Mouse (Mus musculus): Measurements from ENCODE around the gene Prkca. TPM values are rescaled to one million over a fixed set of nuclear protein-coding genes. Genes with fewer than 3 reads are reported as not detected.

Gene Prkca
- polyA plus RNA-seq, 1 experiment from 2014 or later, result 10.1 TPM

DNA sequence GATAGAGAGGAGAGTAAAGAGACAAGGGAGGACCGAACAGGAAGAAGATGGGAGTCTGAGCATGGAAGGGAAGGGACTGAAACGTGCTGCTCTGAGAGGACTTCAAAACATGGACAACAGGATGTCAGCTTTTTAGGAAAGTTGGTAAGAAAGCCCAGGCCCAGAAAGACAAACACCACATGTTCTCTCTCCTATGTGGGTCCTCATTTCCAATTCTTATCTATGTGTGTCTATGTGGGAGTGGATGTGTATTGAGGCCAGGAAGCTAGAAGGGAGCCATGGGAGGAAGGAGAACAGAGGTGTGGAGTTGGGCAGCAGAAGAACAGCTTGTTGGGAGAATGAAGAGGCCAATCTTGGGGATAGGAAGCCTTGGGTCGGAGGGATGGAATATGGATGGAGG is 154.4 kb downstream of the Prkca start:
- H3K4me3 ChIP-seq (replicated peaks), result no peak overlapping the region
- no peaks in the 10 kb centered on the region for H3K9me3 ChIP-seq
- ATAC-seq (ENCODE audit: insufficient read depth, low FRiP score, low read depth), result no peak
- H3K4me2 ChIP-seq, result no peak overlapping the region
- no peaks in the 10 kb centered on the region for H3K27me3 ChIP-seq (replicated peaks)
- H3K36me3 ChIP-seq, result no peaks in the 10 kb centered on the region
- H3K9ac ChIP-seq, result no peak overlapping the region
- WGBS, result 83% methylated on average over 3 of the region's 3 CpGs
- H3K27ac ChIP-seq, result no peak overlapping the region
- H3K4me1 ChIP-seq, result no peaks in the 10 kb centered on the region

DNA sequence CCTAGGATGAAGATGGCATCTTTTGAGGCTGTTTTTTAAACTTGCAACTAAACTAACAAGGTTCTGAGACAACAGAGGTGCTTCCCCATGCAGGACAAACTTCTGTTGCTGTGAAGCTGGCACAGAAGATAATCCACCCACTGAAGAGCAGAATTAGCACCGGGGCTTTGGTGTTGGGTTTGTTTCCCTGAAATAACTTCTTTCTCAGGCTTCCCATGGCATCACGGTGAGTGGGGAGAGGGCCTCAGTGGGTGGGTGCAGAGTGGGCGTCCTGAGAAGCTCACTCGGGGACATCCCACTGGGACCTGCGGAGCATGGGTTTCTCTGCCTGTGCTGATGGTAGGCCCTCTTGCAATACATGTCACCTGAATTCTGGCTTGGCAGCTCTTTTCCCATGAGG is 161.3 kb downstream of the Prkca start:
- Histone ChIP-seq H3K9me3 (no peaks in the 10 kb centered on the region), H3K27me3 (replicated peaks) (no peaks in the 10 kb centered on the region), H3K4me3 (replicated peaks) (no peak overlapping the region), H3K4me1 (no peaks in the 10 kb centered on the region), H3K4me2 (no peak overlapping the region), H3K27ac (no peak overlapping the region), H3K36me3 (no peaks in the 10 kb centered on the region), H3K9ac (no peak overlapping the region)
- WGBS, result 86% methylated on average over 5 of the region's 5 CpGs
- no peak for ATAC-seq (ENCODE audit: insufficient read depth, low FRiP score, low read depth)

DNA sequence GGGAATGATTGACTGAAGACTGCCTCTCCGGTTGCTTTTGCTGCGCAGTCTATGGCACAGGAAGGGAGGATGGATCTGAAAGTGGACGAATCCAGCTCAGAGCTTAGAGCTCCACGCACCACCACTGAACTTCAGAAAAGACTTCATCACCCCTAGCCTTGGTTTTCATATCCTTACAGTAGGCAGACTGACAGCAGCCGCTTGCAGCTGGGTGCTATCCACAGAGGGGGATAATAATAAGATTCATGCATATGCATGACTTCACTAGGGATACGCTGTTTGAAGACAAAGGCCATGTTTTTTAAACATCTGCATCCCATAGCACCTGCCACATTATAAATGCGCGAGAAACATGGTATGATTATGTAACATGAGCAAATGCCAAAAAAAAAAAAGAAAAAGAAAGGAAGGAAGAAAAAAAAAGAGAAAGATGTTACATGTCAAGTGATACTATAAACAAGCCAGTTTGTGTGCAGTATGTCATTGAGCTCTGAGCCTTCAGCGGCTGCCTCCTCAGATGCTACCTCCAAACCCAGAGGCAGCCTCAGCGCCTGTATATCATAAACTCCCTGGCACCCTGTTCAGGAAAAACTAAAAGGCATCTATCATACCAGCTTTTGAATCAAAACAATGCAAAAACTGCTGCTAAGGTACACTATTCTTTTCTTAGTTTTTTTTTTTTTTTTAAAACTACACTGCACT is 162.6 kb downstream of the Prkca start:
- H3K9ac ChIP-seq, result no peak overlapping the region
- ATAC-seq (ENCODE audit: insufficient read depth, low FRiP score, low read depth), result no peak
- H3K4me2 ChIP-seq, result no peak overlapping the region
- no peaks in the 10 kb centered on the region for H3K36me3 ChIP-seq
- no peak overlapping the region for H3K27ac ChIP-seq
- WGBS, result 72% methylated on average over 10 of the region's 10 CpGs
- no peaks in the 10 kb centered on the region for H3K27me3 ChIP-seq (replicated peaks)
- no peak overlapping the region for H3K4me3 ChIP-seq (replicated peaks)
- H3K9me3 ChIP-seq, result no peaks in the 10 kb centered on the region
- no peaks in the 10 kb centered on the region for H3K4me1 ChIP-seq

DNA sequence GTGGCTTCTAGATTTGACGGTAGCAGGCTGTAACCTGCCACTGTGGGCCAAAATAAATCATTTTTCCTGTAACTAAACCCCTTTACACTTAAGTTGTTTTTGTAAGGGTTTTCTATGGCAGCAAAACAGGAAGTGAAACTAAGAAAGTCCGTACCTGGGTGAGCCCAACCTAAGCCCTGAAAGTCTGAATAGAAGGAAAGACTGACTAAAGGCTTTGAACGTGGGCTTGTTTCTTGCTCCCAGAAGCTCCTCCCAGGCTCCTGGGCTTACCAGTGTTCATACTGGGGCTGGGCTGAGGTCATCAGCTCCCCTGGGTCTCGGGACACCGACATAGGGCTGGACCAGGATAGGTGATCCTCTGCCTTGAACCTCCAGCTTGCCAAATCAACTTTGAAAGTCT is 164.9 kb downstream of the Prkca start:
- ATAC-seq (ENCODE audit: insufficient read depth, low FRiP score, low read depth), result no peak
- Histone ChIP-seq H3K36me3 (no peaks in the 10 kb centered on the region), H3K9me3 (no peaks in the 10 kb centered on the region), H3K4me1 (no peaks in the 10 kb centered on the region), H3K27me3 (replicated peaks) (no peaks in the 10 kb centered on the region), H3K9ac (no peak overlapping the region), H3K27ac (no peak overlapping the region), H3K4me3 (replicated peaks) (no peak overlapping the region), H3K4me2 (no peak overlapping the region)
- 70% methylated on average over 5 of the region's 5 CpGs for WGBS

DNA sequence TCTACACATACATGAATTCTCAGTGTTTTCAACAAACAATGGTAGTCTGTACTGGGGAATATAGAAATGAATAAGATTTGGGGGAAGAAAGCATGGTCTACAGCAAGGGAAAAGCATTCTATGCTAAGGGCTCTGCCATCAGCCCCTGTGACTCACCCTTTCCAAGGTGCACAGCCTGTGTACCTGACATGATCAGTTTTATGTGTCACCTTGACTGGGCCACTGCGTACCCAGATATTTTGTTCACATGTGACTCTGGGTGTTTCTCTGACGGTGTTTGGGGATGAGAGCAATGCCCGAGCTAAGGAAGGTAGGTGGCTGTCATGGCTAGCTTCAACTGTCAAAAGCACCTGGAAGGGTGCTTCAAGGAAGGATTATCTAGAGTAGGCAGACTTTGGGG is 165.5 kb downstream of the Prkca start:
- 88% methylated on average over 3 of the region's 3 CpGs for WGBS
- Histone ChIP-seq H3K9me3 (no peaks in the 10 kb centered on the region), H3K4me2 (no peak overlapping the region), H3K27me3 (replicated peaks) (no peaks in the 10 kb centered on the region), H3K4me3 (replicated peaks) (no peak overlapping the region), H3K9ac (no peak overlapping the region), H3K4me1 (no peaks in the 10 kb centered on the region), H3K27ac (no peak overlapping the region), H3K36me3 (no peaks in the 10 kb centered on the region)
- no peak for ATAC-seq (ENCODE audit: insufficient read depth, low FRiP score, low read depth)

DNA sequence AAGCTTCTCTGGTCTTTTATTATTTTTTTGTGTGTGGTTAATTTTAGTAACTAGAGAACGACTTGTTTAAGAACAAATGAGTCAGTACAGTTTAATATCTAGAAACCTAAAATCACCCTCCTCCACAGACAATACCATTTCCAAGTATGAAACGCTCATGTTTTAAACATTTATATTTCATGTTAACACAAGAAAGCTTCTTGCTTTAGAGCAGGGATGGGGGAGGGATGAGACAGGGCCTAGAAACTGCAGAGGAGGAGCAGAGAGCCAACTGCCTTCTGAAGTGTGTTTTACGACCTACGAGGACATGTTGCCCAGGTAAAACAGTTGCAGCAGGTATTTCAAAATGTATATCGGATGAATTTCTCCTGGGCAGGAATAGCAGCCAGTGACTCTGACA is 167.0 kb downstream of the Prkca start:
- no peak for ATAC-seq (ENCODE audit: insufficient read depth, low FRiP score, low read depth)
- H3K4me1 ChIP-seq, result no peaks in the 10 kb centered on the region
- H3K4me3 ChIP-seq (replicated peaks), result no peak overlapping the region
- no peak overlapping the region for H3K9ac ChIP-seq
- H3K36me3 ChIP-seq, result no peaks in the 10 kb centered on the region
- no peak overlapping the region for H3K4me2 ChIP-seq
- 60% methylated on average over 5 of the region's 5 CpGs for WGBS
- H3K27me3 ChIP-seq (replicated peaks), result no peaks in the 10 kb centered on the region
- H3K9me3 ChIP-seq, result no peaks in the 10 kb centered on the region
- no peak overlapping the region for H3K27ac ChIP-seq

DNA sequence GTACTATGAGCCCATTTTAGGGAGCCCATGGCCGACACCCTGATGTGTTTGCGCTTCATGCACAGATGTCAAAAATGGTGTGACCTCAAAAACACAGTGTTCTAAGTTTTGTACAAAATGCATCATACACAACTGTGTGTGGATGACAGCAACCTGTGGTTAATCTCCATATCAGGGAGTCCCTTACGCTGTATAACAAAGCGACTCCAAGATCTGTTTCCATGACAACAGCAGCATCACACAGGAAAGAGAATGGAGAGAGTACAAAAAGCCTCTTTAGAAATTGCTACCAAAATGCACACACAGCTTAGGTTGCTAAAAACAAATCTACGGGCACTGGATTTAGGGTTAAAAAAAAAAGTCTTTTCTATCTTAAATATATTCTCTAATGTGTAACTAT is 171.8 kb downstream of the Prkca start:
- no peaks in the 10 kb centered on the region for H3K9me3 ChIP-seq
- ATAC-seq (ENCODE audit: insufficient read depth, low FRiP score, low read depth), result no peak
- H3K27ac ChIP-seq, result no peak overlapping the region
- no peak overlapping the region for H3K4me3 ChIP-seq (replicated peaks)
- H3K36me3 ChIP-seq, result no peaks in the 10 kb centered on the region
- 91% methylated on average over 5 of the region's 5 CpGs for WGBS
- no peaks in the 10 kb centered on the region for H3K4me1 ChIP-seq
- H3K27me3 ChIP-seq (replicated peaks), result no peaks in the 10 kb centered on the region
- H3K4me2 ChIP-seq, result no peak overlapping the region
- no peak overlapping the region for H3K9ac ChIP-seq

DNA sequence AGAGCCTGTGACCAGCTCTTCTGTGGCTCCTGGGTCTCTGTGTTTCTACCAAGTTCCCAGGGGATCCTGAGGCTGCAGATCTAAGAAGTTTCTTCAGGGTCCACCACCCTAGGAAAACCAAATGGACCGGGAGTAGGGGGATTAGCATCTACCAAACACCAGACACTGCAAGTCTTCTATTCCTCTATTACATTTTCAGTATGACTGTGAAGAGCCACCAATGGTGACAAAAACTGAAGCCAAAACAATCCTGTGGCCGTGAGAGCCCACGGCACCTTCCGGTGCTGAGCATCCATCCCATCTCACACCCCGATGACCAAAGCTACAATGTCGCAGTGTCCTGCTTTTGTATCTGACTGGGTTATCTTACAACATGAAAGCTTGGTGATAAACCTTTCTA is 172.5 kb downstream of the Prkca start:
- Histone ChIP-seq H3K36me3 (no peaks in the 10 kb centered on the region), H3K27me3 (replicated peaks) (no peaks in the 10 kb centered on the region), H3K9ac (no peak overlapping the region), H3K27ac (no peak overlapping the region), H3K4me3 (replicated peaks) (no peak overlapping the region), H3K9me3 (no peaks in the 10 kb centered on the region), H3K4me1 (no peaks in the 10 kb centered on the region), H3K4me2 (no peak overlapping the region)
- 91% methylated on average over 6 of the region's 6 CpGs for WGBS
- ATAC-seq (ENCODE audit: insufficient read depth, low FRiP score, low read depth), result no peak

DNA sequence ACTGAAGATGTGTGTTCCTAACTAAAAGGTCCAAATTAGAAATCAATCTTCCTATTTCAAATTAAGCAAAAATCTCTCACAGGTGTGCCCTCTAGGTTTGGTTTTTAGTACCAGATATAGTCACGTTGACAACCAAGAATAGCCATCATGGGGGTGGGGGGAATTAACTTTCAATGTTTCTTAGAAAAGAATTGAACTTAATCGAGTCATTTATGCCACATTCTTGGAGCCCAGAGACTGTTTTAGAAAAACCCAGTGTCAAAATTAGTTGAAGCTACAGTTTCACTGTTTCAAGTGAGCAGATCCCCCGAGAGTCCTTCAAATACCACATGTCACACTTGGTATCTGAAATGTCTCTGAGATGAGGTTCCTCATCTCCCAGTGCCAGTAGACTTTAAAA is 173.6 kb downstream of the Prkca start:
- Histone ChIP-seq H3K4me3 (replicated peaks) (no peak overlapping the region), H3K4me1 (no peaks in the 10 kb centered on the region), H3K27me3 (replicated peaks) (no peaks in the 10 kb centered on the region), H3K9ac (no peak overlapping the region), H3K27ac (no peak overlapping the region), H3K36me3 (no peaks in the 10 kb centered on the region), H3K9me3 (no peaks in the 10 kb centered on the region), H3K4me2 (no peak overlapping the region)
- ATAC-seq (ENCODE audit: insufficient read depth, low FRiP score, low read depth), result no peak
- 69% methylated on average over 3 of the region's 3 CpGs for WGBS

DNA sequence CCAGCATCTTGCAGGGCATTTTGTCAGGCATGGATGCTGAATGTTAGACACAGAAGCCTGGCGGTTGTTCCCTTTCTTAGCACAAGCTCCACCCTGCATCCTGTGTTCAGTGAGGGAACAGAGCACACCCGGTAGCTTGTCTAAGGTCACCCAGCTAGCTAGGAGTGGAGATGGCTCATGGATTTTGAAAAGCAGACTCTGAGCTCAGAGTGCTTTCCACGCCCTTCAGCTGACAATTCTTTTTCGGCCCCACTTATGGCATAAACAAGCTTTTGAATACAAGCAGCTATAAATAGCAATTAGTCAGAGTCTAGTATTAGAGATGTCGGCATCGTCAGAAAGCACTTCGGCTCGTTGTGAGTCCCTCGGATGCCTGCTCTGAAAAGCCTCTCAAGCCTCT is 178.0 kb downstream of the Prkca start:
- Histone ChIP-seq H3K9me3 (no peaks in the 10 kb centered on the region), H3K4me3 (replicated peaks) (no peak overlapping the region), H3K36me3 (no peaks in the 10 kb centered on the region), H3K27me3 (replicated peaks) (no peaks in the 10 kb centered on the region), H3K27ac (no peak overlapping the region), H3K9ac (no peak overlapping the region), H3K4me2 (no peak overlapping the region), H3K4me1 (no peaks in the 10 kb centered on the region)
- WGBS, result 52% methylated on average over 9 of the region's 9 CpGs
- no peak for ATAC-seq (ENCODE audit: insufficient read depth, low FRiP score, low read depth)

DNA sequence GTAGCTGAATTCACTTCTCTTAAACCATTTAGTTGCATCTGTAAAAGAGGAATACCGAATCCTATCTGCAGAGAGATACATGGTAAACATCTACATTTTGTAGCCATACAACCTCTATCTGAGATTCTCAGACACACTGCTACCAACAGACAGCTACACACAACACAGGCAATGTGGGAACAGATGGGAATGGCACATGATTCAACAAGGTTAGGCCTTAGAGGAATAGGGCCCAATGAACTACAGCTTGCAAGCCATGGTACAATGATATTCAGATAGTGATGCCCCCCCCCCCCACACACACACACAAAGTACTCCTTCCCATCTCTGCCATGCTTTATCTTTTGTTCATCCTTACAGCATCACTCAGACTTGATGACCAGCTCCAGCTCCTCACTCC is 181.1 kb downstream of the Prkca start:
- Histone ChIP-seq H3K27ac (no peak overlapping the region), H3K4me2 (no peak overlapping the region), H3K27me3 (replicated peaks) (no peaks in the 10 kb centered on the region), H3K4me3 (replicated peaks) (no peak overlapping the region), H3K4me1 (no peaks in the 10 kb centered on the region), H3K9me3 (no peaks in the 10 kb centered on the region), H3K9ac (no peak overlapping the region), H3K36me3 (no peaks in the 10 kb centered on the region)
- no peak for ATAC-seq (ENCODE audit: insufficient read depth, low FRiP score, low read depth)
- 75% methylated on average over 1 of the region's 1 CpGs for WGBS

DNA sequence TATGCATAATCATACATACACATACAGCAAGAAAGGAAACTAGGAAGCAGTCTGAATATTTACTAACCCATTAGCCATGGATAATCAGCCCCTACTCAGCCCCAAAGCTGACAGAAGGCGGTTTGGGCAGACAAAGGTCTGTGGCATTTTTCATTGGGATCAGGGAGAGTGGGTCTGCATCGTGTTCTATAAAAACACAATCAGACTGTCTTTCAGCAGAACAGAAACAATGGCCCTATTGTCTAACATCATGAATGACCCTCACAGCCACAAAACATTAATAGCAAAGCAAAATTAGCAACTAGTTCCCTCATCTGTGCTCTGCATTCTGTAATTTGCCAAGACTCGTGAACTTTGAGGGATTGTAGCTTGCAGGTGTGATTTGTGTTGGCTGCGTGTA is 181.6 kb downstream of the Prkca start:
- Histone ChIP-seq H3K27me3 (replicated peaks) (no peaks in the 10 kb centered on the region), H3K9me3 (no peaks in the 10 kb centered on the region), H3K4me2 (no peak overlapping the region), H3K27ac (no peak overlapping the region), H3K9ac (no peak overlapping the region), H3K36me3 (no peaks in the 10 kb centered on the region), H3K4me3 (replicated peaks) (no peak overlapping the region), H3K4me1 (no peaks in the 10 kb centered on the region)
- ATAC-seq (ENCODE audit: insufficient read depth, low FRiP score, low read depth), result no peak
- WGBS, result 59% methylated on average over 4 of the region's 4 CpGs

DNA sequence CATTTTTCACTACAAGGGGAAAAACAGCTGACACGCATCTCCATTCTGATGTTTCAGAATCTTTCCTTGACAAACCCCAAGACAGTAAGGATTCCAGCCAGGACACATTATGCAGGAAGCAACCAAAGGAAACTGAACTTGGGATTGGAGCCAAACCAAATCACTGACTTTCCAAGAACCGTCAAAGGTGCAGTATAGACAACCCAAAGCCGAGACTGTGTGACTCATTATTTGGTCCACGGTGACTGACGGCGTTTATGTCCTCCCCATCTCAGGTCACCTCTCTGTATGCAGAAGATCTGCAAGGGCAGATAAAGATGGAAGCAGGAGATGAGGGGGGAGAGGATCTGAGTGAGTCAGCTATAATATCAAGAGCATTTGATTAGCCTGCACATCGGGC is 183.7 kb downstream of the Prkca start:
- Histone ChIP-seq H3K4me3 (replicated peaks) (no peak overlapping the region), H3K36me3 (no peaks in the 10 kb centered on the region), H3K9me3 (no peaks in the 10 kb centered on the region), H3K27ac (no peak overlapping the region), H3K27me3 (replicated peaks) (no peaks in the 10 kb centered on the region), H3K4me2 (no peak overlapping the region), H3K4me1 (no peaks in the 10 kb centered on the region), H3K9ac (no peak overlapping the region)
- ATAC-seq (ENCODE audit: insufficient read depth, low FRiP score, low read depth), result no peak
- WGBS, result 86% methylated on average over 7 of the region's 7 CpGs

Data from stomach, embryonic 15.5 days (tissue).